Comparison of ENCODE assay signal across 12 mouse cellular contexts in the genomic region with DNA sequence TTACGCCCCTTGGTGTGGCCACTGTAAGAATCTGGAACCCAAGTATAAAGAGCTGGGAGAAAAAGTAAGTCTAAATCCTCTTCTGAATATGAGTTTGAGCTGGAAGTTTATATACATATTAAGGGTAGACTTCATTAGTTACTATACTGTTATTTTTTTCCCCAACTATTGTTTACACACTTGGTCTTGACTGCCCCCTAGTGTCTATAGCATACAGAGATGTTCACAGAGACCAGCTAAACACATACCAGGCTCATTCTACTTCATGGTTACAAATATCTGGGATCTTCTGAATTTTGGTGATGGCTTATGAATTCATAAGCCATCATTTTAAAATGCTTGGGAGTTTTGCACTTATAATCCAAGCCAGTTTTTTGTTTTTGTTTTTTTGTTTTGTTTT. TPM values are rescaled to one million over a fixed set of nuclear protein-coding genes. Genes with fewer than 3 reads are reported as not detected.
DNase-seq lines count a peak whose midpoint lies in the region; ATAC-seq and TF ChIP-seq lines count a peak whose summit lies in the region.
"Had no signal": no experiment of that assay in that cellular context is flagged by ENCODE, and none has a peak within 500 bp of the region (broad histone marks: within the 10 kb centered on the region; RNA-seq: fewer than 3 reads in every experiment).

No protein-coding gene starts in this region.

- H3K9me3 ChIP-seq in hindbrain, embryonic 14.5 days (ENCODE audit: control insufficient read depth, low read length) = no peaks in the 10 kb centered on the region
- H3K9me3 ChIP-seq in hindbrain, embryonic 12.5 days (replicated peaks) = no peaks in the 10 kb centered on the region
- no peaks in the 10 kb centered on the region for H3K9me3 ChIP-seq in MEL (replicated peaks; ENCODE audit: insufficient read depth, low read length)
- H3K9me3 ChIP-seq: forebrain, embryonic 15.5 days; stomach, embryonic 15.5 days had no signal

- ATAC-seq in hindbrain, embryonic 14.5 days (ENCODE audit: low FRiP score) = no peak
- no peak for ATAC-seq in hindbrain, embryonic 12.5 days (ENCODE audit: low FRiP score)
- ATAC-seq in granulocyte monocyte progenitor cell, adult 5-6 weeks (replicated peaks; ENCODE audit: poor library complexity, severe bottlenecking) = peak; percentile 55; the same call in 1 of the 2 replicates
- ATAC-seq: forebrain, embryonic 15.5 days had no signal

- DNase-seq in hindbrain, embryonic 14.5 days (ENCODE audit: low spot score) = peak; percentile 51
- peak; percentile 62 for DNase-seq in 416B (ENCODE audit: low read depth)
- DNase-seq in MEL (ENCODE audit: low read depth, low spot score) = peak; percentile 69
- DNase-seq in frontal cortex, postnatal 25 days (ENCODE audit: low spot score in 2 of 2) = no peak
- no peak for DNase-seq in right cerebral cortex, postnatal 14 days
- no peak for DNase-seq in left cerebral cortex, adult 11 months (ENCODE audit: low spot score)
- DNase-seq: cerebellum, adult 18-20 months; kidney, postnatal 4 days had no signal

- H3K36me3 ChIP-seq in hindbrain, embryonic 14.5 days (replicated peaks; ENCODE audit: control insufficient read depth, insufficient read depth) = peaks cover 99% of the 10 kb centered on the region
- peaks cover 92% of the 10 kb centered on the region for H3K36me3 ChIP-seq in hindbrain, embryonic 12.5 days
- H3K36me3 ChIP-seq in MEL (ENCODE audit: control insufficient read depth in 1 of 2, insufficient read depth in 2 of 2, low read length in 2 of 2) = peaks cover 2 to 34% of the 10 kb centered on the region in 2 experiments; a peak in 3 of 4 replicates

- no peaks in the 10 kb centered on the region for H3K4me1 ChIP-seq in hindbrain, embryonic 14.5 days (replicated peaks; ENCODE audit: control insufficient read depth, insufficient read depth, low read length)
- no peaks in the 10 kb centered on the region for H3K4me1 ChIP-seq in hindbrain, embryonic 12.5 days
- no peaks in the 10 kb centered on the region for H3K4me1 ChIP-seq in MEL (ENCODE audit: control insufficient read depth in 1 of 2, insufficient read depth in 2 of 2, low read length in 2 of 2)
- H3K4me1 ChIP-seq: forebrain, embryonic 15.5 days; stomach, embryonic 15.5 days had no signal

- TF ChIP-seq CTCF in MEL (IDR thresholded peaks at IDR 0.05 in 2 of 3, conservative IDR thresholded peaks at IDR 0.05 in 1 of 3; ENCODE audit: control insufficient read depth in 1 of 3, insufficient read depth in 1 of 3, low read depth in 2 of 3, low read length in 3 of 3, poor library complexity in 1 of 3, severe bottlenecking in 1 of 3) = peak in 2 of 3 experiments; percentile 44 to 65; a peak in 3 of 6 replicates

- peak; percentile 33 for TF ChIP-seq RAD21 in MEL (IDR thresholded peaks at IDR 0.05; ENCODE audit: low read depth, low read length)

- no peaks in the 10 kb centered on the region for H3K27me3 ChIP-seq in hindbrain, embryonic 14.5 days (ENCODE audit: control insufficient read depth, insufficient read depth, low read length)
- no peaks in the 10 kb centered on the region for H3K27me3 ChIP-seq in hindbrain, embryonic 12.5 days
- H3K27me3 ChIP-seq in MEL (ENCODE audit: control insufficient read depth in 1 of 2, insufficient read depth in 2 of 2, low read length in 2 of 2) = no peaks in the 10 kb centered on the region
- H3K27me3 ChIP-seq: forebrain, embryonic 15.5 days; stomach, embryonic 15.5 days had no signal

- H3K27ac ChIP-seq in hindbrain, embryonic 14.5 days = no peak overlapping the region
- no peak overlapping the region for H3K27ac ChIP-seq in hindbrain, embryonic 12.5 days
- no peak overlapping the region for H3K27ac ChIP-seq in MEL (ENCODE audit: control insufficient read depth, low read depth, low read length)
- H3K27ac ChIP-seq: forebrain, embryonic 15.5 days; stomach, embryonic 15.5 days had no signal

- TF ChIP-seq POLR2A in MEL (IDR thresholded peaks at IDR 0.05; ENCODE audit: control insufficient read depth in 1 of 2, insufficient read depth in 1 of 2, low read depth in 1 of 2, low read length in 2 of 2, poor library complexity in 1 of 2) = no peak

- TF ChIP-seq EP300 in MEL (IDR thresholded peaks at IDR 0.05; ENCODE audit: low read depth in 1 of 2, low read length in 2 of 2) = no peak

- no peak overlapping the region for H3K9ac ChIP-seq in hindbrain, embryonic 14.5 days
- H3K9ac ChIP-seq in hindbrain, embryonic 12.5 days = no peak overlapping the region
- H3K9ac ChIP-seq in MEL (ENCODE audit: control insufficient read depth, low read depth, low read length, poor library complexity, severe bottlenecking) = no peak overlapping the region
- H3K9ac ChIP-seq: forebrain, embryonic 15.5 days; stomach, embryonic 15.5 days had no signal

- H3K79me2 ChIP-seq in MEL (ENCODE audit: control insufficient read depth, insufficient read depth, low read length, poor library complexity) = no peaks in the 10 kb centered on the region

- WGBS in hindbrain, embryonic 14.5 days = 94% methylated on average over 1 of the region's 1 CpGs
- 97% methylated on average over 1 of the region's 1 CpGs for WGBS in hindbrain, embryonic 12.5 days

- no peak overlapping the region for H3K4me3 ChIP-seq in hindbrain, embryonic 14.5 days (replicated peaks; ENCODE audit: low read length)
- H3K4me3 ChIP-seq in hindbrain, embryonic 12.5 days = no peak overlapping the region
- H3K4me3 ChIP-seq in MEL (ENCODE audit: control insufficient read depth in 1 of 2, insufficient read depth in 1 of 2, low read depth in 2 of 2, low read length in 2 of 2) = no peak overlapping the region
- H3K4me3 ChIP-seq: forebrain, embryonic 15.5 days; stomach, embryonic 15.5 days had no signal

- H3K4me2 ChIP-seq in hindbrain, embryonic 14.5 days (replicated peaks) = no peak overlapping the region
- H3K4me2 ChIP-seq in hindbrain, embryonic 12.5 days (replicated peaks) = no peak overlapping the region
- H3K4me2 ChIP-seq: forebrain, embryonic 15.5 days; stomach, embryonic 15.5 days had no signal

TF ChIP-seq in MEL, 35 proteins besides CTCF, POLR2A, EP300 and RAD21:
- TF ChIP-seq SIN3A (IDR thresholded peaks at IDR 0.05; ENCODE audit: low read length) = no peak
- peak; percentile 44; the same call in 1 of the 2 replicates for TF ChIP-seq MYC (IDR thresholded peaks at IDR 0.05; ENCODE audit: low read depth, low read length)
- no peak for TF ChIP-seq TBP (IDR thresholded peaks at IDR 0.05; ENCODE audit: low read depth, low read length)
- TF ChIP-seq GATA1 (IDR thresholded peaks at IDR 0.05; ENCODE audit: low read depth, low read length) = no peak
- TF ChIP-seq ETS1 (IDR thresholded peaks at IDR 0.05; ENCODE audit: low read depth, low read length) = no peak
- TF ChIP-seq ZNF384 (IDR thresholded peaks at IDR 0.05; ENCODE audit: low read depth, low read length) = peak; percentile 67
- no peak for TF ChIP-seq ZKSCAN1 (IDR thresholded peaks at IDR 0.05; ENCODE audit: low read depth, low read length)
- TF ChIP-seq SMC3 (IDR thresholded peaks at IDR 0.05; ENCODE audit: low read depth, low read length) = peak; percentile 40
TF ChIP-seq in MEL: peak in this region for 3.

RNA-seq across cellular contexts. Expression of a gene that starts 9.2 kb away (rescaled TPM):
- 1.5 and 2.6 TPM in 2 replicates for polyA plus RNA-seq in hindbrain, embryonic 14.5 days (2014; fragmentation: Nextera tagmentation; extraction: Ambion mirVana)
- polyA plus RNA-seq in hindbrain, embryonic 12.5 days (2016; fragmentation: Nextera tagmentation; extraction: Ambion mirVana) = 3.3 and 5.7 TPM in 2 replicates
- not detected in 2 replicates for total RNA-seq in MEL (2012; rRNA removed)
- polyA plus RNA-seq in MEL (2012; ENCODE audit: insufficient read depth in 1 of 2, insufficient read length in 2 of 2, low read depth in 1 of 2, low replicate concordance in 2 of 2, missing spikeins in 1 of 2) = not detected
- not detected in 2 replicates for total RNA-seq in granulocyte monocyte progenitor cell, adult 5-6 weeks (2014; fragmentation: Nextera tagmentation)
- total RNA-seq in granulocyte monocyte progenitor cell, adult 5-6 weeks (2017) = not detected in 2 replicates

RNA-seq across cellular contexts. Expression of a gene that starts 14.1 kb away (rescaled TPM):
- polyA plus RNA-seq in hindbrain, embryonic 14.5 days (2014; fragmentation: Nextera tagmentation; extraction: Ambion mirVana) = 315 and 365 TPM in 2 replicates
- 455 and 463 TPM in 2 replicates for polyA plus RNA-seq in hindbrain, embryonic 12.5 days (2016; fragmentation: Nextera tagmentation; extraction: Ambion mirVana)
- 352 and 370 TPM in 2 replicates for total RNA-seq in MEL (2012; rRNA removed)
- 100 to 1,000 TPM in 1 of 2 experiments, not detected in 1; 469 TPM for polyA plus RNA-seq in MEL (2012; ENCODE audit: insufficient read depth in 1 of 2, insufficient read length in 2 of 2, low read depth in 1 of 2, low replicate concordance in 2 of 2, missing spikeins in 1 of 2)
- total RNA-seq in granulocyte monocyte progenitor cell, adult 5-6 weeks (2014; fragmentation: Nextera tagmentation) = 530 and 577 TPM in 2 replicates
- 211 and 218 TPM in 2 replicates for total RNA-seq in granulocyte monocyte progenitor cell, adult 5-6 weeks (2017)

RNA-seq across cellular contexts. Expression of a gene that starts 18.2 kb away (rescaled TPM):
- polyA plus RNA-seq in hindbrain, embryonic 14.5 days (2014; fragmentation: Nextera tagmentation; extraction: Ambion mirVana) = 71.9 and 90.2 TPM in 2 replicates
- polyA plus RNA-seq in hindbrain, embryonic 12.5 days (2016; fragmentation: Nextera tagmentation; extraction: Ambion mirVana) = 115 TPM in 2 replicates
- total RNA-seq in MEL (2012; rRNA removed) = 8.5 and 17.6 TPM in 2 replicates
- 10 to 100 TPM in 1 of 2 experiments, not detected in 1; 79.7 TPM for polyA plus RNA-seq in MEL (2012; ENCODE audit: insufficient read depth in 1 of 2, insufficient read length in 2 of 2, low read depth in 1 of 2, low replicate concordance in 2 of 2, missing spikeins in 1 of 2)
- total RNA-seq in granulocyte monocyte progenitor cell, adult 5-6 weeks (2014; fragmentation: Nextera tagmentation) = 103 and 133 TPM in 2 replicates
- total RNA-seq in granulocyte monocyte progenitor cell, adult 5-6 weeks (2017) = 78.2 and 90.6 TPM in 2 replicates

RNA-seq across cellular contexts. Expression of a gene that starts 21.3 kb away (rescaled TPM):
- polyA plus RNA-seq in hindbrain, embryonic 14.5 days (2014; fragmentation: Nextera tagmentation; extraction: Ambion mirVana) = 2.9 and 3.1 TPM in 2 replicates
- 3.2 and 4.1 TPM in 2 replicates for polyA plus RNA-seq in hindbrain, embryonic 12.5 days (2016; fragmentation: Nextera tagmentation; extraction: Ambion mirVana)
- 1.1 and 1.2 TPM in 2 replicates for total RNA-seq in MEL (2012; rRNA removed)
- 1 to 10 TPM in 1 of 2 experiments, not detected in 1; 2.5 TPM for polyA plus RNA-seq in MEL (2012; ENCODE audit: insufficient read depth in 1 of 2, insufficient read length in 2 of 2, low read depth in 1 of 2, low replicate concordance in 2 of 2, missing spikeins in 1 of 2)
- total RNA-seq in granulocyte monocyte progenitor cell, adult 5-6 weeks (2014; fragmentation: Nextera tagmentation) = 1.3 TPM in 2 replicates
- 1.8 and 1.9 TPM in 2 replicates for total RNA-seq in granulocyte monocyte progenitor cell, adult 5-6 weeks (2017)

RNA-seq across cellular contexts. Expression of a gene that starts 21.3 kb away (rescaled TPM):
- 268 and 307 TPM in 2 replicates for polyA plus RNA-seq in hindbrain, embryonic 14.5 days (2014; fragmentation: Nextera tagmentation; extraction: Ambion mirVana)
- polyA plus RNA-seq in hindbrain, embryonic 12.5 days (2016; fragmentation: Nextera tagmentation; extraction: Ambion mirVana) = 547 and 563 TPM in 2 replicates
- 70.7 and 89.4 TPM in 2 replicates for total RNA-seq in MEL (2012; rRNA removed)
- 100 to 1,000 TPM; 471 to 473 TPM for polyA plus RNA-seq in MEL (2012; ENCODE audit: insufficient read depth in 1 of 2, insufficient read length in 2 of 2, low read depth in 1 of 2, low replicate concordance in 2 of 2, missing spikeins in 1 of 2)
- total RNA-seq in granulocyte monocyte progenitor cell, adult 5-6 weeks (2014; fragmentation: Nextera tagmentation) = 315 and 355 TPM in 2 replicates
- 423 and 509 TPM in 2 replicates for total RNA-seq in granulocyte monocyte progenitor cell, adult 5-6 weeks (2017)

Comparison
In these comparisons a context has a peak if more than half of its experiments do, and no peak if none do; other contexts are left out.
1. DNase-seq: peak in hindbrain, embryonic 14.5 days (single experiment), 416B (single experiment) and MEL (single experiment); none in frontal cortex, postnatal 25 days (0 of 2), right cerebral cortex, postnatal 14 days (single experiment) and left cerebral cortex, adult 11 months (single experiment).